Mouse (Mus musculus) lung, postnatal 14 days (tissue): ENCODE measurements around the gene Dusp7.

Source experiments
- DNase-seq: peaks from one replicate; pipeline ENCODE4 v3.0.0; 2021

The Dusp7 gene

DNA sequence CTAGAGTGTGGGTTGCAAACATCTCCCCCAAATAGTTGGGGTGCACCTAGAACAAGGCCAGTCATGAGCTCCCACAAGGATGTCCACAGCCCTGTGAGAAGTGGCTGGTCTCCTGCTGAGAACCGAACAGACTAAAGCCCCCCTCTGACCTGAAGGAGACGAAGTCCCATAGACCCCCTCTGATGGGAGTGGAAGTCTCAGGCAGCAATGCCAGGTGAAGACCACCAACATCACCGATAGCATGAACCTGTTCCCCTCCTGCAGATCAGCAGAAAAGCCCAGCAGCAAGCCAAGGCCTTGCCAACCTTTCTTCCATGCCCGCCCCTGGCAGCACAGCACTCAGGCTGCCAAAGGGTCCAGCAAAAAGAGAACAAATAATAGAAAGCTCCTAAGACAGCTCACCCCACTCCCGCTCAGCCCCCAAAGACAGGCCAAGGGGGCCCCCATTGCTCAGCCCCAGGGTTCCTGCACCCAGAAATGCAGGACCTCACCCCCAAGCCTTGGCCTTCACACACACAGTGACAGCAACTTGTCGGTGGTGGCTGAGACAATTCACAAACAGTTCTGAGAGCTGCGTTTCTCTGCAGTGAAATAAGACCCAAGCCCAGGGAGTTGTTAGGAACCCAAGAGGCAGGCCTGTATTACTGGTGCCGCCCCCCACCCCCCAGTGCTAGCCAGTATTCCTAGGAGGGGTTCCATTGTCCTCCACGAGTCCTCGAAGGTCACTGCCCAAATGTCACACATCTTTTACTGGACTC lies 13.0 kb upstream of the Dusp7 start:
- DNase-seq = no peak

DNA sequence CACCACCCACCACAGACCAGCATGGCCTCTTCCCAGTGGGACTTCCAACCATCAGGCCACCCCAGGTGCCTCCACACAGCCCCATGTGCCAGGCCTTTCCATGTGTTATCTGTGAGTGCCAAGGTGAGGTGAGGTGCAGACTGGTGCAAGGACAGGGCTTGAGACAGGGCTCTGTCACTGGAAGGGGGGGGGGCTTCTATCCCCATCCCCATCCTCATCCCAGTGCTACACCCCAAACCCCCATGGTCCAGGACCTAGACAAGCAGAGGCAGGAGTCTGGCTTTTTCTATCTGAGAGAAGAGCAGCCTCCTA lies 12.5 kb upstream of the Dusp7 start:
- DNase-seq = no peak

DNA sequence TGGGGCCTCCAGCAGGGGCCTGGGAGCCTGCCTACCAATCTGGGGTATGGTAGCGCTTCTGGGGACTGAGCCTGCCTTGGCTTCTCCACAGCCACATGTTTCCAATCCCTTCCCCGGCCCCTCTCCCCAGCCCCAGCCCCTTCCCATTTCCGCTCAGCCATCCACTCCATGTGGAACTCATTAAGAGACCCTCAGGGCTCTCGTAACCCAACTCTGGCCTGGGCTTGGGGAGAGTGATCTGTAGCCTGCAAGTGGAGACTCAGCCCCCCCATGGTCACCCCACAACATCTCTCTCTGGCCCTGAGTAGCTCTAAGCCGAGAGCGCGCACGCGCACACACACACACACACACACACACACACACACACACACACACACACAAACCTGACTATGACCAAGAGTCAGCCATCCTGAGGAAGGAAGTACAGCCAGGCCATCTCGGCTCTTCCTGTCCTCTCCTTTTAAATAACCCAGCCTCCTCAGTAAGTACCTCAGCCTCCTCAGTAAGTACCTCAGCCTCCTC lies 12.0 kb upstream of the Dusp7 start:
- DNase-seq = peak; percentile 22

- no peak for DNase-seq
Observed at GRCm38 (mm10) chr9:106357167-106357566, 11.3 kb upstream of the Dusp7 start.

DNA sequence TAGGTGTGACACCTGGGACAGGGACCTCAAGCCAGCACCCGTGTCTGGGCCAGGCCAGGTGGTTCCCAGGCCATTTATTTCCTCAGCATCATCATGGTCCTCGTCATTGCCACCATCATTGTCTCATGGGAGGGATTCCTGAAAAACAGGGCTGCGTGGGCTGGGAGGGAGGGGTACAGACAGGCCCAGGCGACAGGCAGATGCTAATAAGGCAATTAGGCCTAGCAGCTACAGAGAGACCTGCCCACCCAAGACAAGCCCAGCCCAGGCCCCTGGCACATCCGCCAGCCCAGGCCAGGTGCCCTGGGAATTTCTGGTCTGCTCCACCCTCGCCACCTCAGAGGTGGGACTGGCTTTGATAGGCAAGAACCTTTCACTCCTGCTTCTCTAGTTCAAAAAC lies 9.1 kb upstream of the Dusp7 start:
- no peak for DNase-seq

DNA sequence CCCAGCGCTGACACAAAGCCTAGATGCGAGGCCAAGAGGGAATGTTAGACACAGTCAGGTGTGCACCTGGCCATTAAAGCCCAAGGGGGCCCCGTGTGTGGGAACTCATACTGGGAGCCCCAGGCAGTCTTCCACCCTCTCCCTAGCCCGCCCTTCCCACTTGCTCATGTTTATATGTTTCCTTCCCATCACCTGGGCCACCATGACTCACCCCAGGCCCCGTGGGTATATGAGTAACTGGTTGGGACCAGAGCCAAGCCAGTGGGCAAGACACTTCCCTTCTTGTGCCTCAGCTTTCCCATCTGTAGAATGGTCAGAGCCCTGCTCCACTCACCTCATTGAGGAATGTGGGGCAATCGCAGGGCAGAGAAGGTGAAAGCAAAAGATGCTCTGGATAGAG lies 7.3 kb upstream of the Dusp7 start:
- peak; percentile 25 for DNase-seq

DNA sequence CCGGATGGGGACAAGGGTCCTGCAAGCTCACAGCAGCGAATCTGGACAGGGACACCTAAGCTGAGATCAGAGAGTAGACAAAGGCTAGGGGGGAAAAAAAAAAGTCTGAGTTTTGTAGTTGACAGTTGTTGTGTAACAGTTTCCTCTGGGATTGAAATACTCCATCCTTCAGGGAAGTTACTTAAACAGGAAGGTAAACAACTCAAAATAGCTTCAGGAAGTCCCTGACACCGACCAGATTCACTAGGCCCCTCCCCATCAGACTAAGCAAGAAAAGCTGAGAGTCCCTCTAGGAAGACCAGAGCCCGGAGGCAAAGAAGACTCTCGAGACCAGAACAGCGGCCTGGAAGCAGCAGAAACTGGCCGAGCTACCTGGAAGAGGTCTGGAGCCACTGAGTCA lies 3.1 kb upstream of the Dusp7 start:
- DNase-seq = no peak

- DNase-seq = no peak
Observed at GRCm38 (mm10) chr9:106366188-106366587, 2.2 kb upstream of the Dusp7 start.

GRCm38 (mm10) chr9:106367001-106367400 lies 1.4 kb upstream of the Dusp7 start:
- peak; percentile 19 for DNase-seq

DNA sequence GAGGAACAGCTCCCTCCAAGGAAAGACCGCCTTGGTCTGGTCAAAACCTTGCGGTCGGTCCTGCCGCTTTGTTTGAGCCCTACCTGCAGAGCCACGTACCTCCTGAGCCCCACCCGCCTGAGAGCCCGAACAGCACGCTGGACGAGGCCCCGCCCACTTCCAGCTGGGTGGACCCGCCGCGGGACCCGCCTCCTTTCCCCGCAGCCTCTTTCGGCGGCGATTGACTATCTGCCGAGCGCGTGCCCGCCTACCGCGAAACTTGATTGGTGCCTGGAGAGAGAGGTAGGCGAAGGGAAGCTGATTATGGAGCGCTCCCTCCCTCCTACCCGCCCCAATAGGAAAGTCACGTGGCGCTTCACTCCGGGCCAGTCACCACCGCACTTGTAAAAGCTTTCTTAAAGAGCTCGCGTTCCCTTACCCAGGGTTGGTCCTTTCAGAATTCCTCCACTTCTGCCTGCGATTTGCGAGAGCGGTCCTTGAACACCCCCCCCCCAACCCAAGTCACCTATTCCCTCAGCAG lies 780 bp upstream of the Dusp7 start:
- peak; percentile 99 for DNase-seq

DNA sequence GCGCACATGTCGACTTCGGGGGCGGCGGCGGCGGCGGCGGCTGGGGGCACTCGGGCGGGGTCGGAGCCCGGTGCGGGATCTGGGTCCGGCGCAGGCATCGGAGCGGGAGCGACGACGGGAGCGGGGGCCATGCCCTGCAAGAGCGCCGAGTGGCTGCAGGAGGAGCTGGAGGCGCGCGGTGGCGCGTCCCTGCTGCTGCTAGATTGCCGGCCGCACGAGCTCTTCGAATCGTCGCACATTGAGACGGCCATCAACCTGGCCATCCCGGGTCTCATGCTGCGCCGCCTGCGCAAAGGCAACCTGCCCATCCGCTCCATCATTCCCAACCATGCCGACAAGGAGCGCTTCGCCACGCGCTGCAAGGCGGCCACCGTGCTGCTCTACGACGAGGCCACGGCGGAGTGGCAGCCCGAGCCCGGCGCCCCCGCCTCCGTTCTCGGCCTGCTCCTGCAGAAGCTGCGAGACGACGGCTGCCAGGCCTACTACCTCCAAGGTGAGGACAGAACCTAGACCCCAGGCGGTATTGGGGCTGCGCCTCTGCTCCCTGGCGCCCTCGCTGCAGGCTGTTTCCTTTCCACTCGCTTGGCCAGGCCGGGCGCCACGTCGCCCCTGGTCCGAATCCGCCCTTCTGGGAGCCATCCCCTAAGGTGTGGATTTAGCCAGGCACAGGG lies 534 bp downstream of the Dusp7 start:
- peak; percentile 55 for DNase-seq

GRCm38 (mm10) chr9:106369801-106370485 lies 1.5 kb downstream of the Dusp7 start:
- no peak for DNase-seq

DNA sequence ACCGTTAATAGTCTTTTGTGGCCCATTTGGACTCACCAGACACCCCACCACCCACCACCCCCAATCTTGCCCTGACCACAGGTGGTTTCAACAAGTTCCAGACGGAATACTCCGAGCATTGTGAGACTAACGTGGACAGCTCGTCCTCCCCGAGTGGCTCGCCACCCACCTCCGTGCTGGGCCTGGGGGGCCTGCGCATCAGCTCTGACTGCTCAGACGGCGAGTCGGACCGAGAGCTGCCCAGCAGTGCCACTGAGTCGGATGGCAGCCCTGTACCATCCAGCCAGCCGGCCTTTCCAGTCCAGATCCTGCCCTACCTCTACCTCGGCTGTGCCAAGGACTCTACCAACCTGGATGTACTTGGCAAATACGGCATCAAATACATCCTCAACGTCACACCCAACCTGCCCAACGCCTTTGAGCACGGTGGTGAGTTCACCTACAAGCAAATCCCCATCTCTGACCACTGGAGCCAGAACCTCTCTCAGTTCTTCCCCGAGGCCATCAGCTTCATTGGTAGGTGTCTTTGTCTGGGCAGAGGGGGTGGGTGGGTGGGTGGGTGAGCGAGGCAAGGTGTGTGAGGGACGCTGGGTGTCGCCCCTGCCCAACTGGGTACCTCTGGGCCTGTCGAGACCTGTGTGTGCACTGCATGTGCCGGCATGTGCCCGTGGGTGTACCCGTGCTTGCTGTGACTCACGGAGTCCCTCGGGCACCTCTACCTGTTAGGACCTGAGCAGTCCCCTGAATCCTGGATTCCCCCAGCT lies 2.4 kb downstream of the Dusp7 start:
- no peak for DNase-seq

DNA sequence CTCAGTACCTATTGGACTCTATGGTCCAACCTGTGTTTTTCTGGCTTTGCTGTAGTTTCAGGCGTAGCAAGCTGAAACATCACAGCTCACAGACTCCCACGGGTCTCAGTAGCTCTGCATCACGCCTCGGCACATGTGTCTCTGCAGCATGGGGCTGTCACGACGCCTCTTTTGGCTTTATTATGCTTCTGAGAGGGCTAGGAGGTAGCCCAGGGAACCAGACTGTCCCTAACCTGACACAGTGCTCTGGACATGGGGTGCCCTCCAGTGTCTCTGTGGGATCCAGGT lies 2.9 kb downstream of the Dusp7 start:
- no peak for DNase-seq

- peak; percentile 88 for DNase-seq
Observed at GRCm38 (mm10) chr9:106371776-106372175, 3.3 kb downstream of the Dusp7 start.

DNA sequence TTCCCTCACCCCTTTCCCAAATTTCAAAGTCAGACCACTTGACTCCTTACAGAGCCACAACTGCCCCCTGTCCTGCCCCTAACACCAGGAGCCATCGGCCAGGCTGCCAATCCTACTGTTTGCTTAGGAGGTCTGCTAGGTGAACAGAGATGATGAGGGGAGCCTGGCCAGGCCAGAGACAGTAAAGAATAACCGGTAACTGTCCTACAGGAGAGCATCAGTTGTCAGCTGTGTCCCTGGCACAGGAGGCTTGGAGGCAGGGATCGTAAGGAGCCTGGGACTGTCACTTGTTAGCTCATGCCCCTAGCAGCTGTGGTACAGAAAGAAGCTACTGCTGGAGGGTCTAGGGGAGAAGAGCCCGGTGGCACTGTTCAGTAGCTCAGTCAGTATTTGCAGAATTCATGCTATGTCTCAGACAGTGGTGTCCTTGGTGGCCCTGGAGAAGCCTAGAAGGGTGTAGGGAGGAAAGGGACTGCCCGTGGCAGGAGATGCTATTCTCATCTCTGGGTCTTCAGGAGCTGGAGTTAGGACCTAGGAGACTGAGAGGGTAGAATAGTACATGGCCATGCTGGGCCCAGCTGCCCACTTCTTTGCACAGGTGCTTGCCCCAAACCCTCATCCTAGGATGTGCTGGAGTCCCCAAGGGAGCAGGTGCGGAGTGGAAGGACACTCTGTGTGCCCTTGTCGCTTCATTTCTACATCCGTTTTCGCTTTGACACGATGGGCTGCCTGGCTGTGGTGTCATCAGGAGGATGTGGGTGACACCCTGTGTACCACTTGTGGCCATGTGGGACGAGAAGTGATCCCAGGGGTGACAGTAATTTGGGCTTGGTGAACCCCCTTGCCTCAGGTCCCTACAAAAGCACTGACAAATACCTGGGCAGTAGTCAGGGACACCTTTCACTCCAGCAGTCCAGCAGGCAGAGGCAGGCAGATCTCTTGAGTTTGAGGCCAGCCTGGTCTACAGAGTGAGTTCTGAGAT lies 4.3 kb downstream of the Dusp7 start:
- no peak for DNase-seq

DNA sequence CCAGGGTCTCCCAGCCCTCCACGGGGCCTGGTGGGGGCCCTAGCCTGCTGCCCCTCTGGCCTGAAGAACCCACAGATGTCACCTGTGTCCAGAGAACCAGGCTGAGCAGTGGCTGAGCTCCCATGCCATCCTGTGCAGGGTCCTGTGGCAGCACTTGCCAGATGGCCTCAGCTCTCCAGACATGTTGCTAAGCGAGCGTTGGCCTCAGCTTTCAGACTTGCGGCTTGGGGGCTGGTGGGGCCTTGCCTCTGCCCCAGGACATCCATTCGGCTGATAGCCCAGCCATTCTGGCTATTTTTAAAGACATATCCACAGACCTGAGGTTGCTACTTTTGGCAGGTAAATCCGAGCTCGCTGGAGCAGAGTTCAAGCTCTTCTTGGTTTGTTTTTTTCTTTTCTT lies 5.5 kb downstream of the Dusp7 start:
- no peak for DNase-seq

DNA sequence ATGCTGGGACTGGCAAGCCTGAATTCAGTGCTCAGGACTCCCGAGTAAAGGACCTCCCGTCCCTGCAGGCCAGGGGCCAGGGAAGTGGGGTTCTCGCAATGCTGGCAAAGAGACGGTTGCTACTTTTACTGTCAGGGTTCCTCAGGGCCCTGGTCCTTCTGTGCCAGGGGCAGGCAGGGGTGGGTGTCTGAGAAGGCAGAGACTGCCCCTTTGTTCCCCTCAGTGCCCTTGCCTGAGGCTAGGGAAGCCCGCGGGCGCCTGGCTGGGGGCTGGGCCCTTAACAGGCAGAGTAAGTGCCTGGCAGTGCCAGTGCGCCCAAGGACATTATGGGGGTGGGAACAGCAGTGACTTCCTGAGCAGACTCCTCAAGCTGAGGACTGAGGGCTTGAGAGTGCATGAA lies 8.8 kb downstream of the Dusp7 start:
- DNase-seq = no peak

GRCm38 (mm10) chr9:106378045-106378444 lies 9.6 kb downstream of the Dusp7 start:
- no peak for DNase-seq

DNA sequence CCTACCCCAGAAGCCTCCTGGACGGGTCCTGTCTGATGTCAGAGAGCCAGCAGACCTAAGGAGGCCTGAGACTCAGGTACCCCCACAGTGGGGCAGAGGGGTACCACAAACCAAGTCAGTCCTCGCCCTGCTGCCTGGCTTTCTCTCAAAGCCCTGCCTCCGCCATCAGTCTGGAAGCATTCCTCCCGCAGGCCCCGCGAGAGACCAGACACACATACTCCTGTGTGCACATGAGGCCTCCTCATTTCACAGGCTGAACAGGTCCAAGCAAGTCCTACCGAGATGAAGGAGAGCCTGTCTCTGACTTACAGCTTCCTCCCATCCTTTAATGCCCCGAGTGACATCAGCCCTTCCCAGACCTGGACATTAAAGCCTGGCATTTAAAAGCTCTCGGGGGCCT lies 10.3 kb downstream of the Dusp7 start:
- no peak for DNase-seq

GRCm38 (mm10) chr9:106386181-106386864 lies 17.9 kb downstream of the Dusp7 start:
- no peak for DNase-seq
